Mouse (Mus musculus) cerebellum, adult 11-12 months (tissue): Measurements from ENCODE around the gene Jmy.
"Not testable (repeated sequence)": the region's sequence is repeated elsewhere in the genome, so short reads cannot be mapped to it uniquely, and the experiment has no call there.

ENCODE experiments used
- DNase-seq: peaks from one replicate; pipeline ENCODE4 v3.0.0; 2022

Jmy gene

DNA sequence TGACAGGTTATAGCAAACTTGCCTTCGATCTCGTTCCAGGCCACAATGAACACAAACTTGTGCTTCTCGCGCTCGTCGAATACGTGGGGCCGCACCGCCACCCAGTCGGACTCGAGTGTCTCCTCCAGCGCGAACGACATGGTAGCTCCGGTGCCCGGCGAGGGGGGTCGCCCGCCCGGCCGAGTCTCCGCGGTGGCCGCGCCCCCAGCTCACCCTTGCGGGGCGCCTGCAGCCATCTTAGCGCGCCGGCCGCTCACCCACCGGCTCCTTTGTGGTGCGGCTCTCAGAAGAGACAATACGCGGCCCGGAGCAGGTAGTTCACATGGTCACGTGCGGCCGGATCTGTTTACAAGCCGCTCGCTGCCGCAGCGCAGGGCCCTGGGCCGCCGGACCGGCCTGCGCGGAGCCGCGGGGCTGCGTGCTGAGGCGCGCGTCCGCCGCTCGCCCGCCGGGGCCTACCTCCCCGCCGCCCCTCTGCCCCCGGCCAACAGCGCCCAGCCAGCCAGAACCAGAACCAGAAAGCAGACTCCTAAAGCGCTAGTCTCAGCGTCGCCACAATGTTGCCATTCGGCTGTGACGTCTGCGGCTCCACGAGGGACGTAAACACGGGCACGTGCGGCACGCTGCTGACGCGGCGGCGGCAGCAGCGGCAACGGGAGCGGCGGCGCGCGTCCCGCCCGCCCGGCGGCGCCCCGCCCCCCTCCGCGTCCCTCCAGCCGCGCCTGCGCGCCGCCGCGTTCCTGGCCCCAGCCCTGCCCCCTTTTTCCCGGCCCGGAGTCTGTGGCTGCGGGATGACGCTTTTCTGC, at the start of gene Jmy:
Gene Jmy (minus strand): TSS at position 642 of the 806 bp plus-strand sequence.
- peak; percentile 87 for DNase-seq

DNA sequence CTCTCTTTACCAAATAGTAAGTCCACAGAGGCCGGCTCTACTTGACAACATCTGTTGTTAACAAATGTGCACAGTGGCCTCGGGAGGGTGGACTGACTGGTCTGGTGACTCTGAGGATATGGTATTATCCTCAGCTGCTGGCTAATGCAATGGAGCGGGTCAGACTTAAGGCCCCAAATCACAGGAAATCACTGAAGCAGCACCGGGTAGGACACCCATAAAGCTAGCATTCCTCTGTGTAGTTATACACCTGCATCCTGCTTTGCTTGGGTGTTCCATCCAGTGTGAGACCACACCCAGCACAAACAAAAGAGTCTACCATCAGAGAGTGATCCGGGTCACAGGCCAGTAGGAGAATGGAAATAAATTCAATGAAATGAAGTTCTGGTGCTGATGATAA, 48.0 kb upstream of the Jmy start:
- no peak for DNase-seq

DNA sequence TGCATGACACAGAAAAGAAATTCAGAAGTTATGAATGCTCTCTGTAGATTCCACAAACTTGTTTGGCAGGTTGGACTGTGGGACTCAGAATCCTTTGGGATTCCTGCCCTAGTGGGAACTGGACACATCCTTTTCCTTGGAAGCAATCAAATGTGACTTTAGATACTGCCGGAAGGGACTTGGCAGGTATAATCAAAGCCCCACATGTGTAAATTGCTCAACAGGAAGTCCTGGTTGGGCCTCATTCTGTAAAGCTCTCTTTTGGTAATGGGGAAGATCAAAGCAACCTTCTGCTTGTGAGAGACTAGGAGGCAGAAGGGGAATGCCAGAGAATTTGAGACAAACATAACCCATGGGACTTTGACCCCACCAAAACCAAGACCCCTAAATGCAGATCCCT, 46.4 kb upstream of the Jmy start:
- DNase-seq, result no peak

DNA sequence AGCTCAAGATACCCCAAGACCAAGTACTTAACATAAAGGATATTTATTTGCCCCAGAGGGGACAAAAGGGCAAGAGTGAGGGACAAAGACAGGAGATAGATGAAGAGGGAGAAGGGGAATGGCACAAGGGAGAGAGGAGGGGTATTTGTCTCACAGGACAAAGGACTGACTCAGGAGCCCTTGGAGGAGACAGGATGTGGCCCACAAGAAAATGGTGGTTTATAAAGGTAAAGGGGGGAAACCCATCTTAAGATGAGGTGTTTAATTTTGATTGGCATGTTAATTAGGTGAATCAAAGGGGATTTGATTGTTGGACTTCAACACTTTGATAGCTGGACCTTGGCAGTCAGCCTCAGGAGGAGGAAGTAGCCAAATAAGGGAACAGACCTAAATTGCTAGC, 44.7 kb upstream of the Jmy start:
- no peak for DNase-seq

DNA sequence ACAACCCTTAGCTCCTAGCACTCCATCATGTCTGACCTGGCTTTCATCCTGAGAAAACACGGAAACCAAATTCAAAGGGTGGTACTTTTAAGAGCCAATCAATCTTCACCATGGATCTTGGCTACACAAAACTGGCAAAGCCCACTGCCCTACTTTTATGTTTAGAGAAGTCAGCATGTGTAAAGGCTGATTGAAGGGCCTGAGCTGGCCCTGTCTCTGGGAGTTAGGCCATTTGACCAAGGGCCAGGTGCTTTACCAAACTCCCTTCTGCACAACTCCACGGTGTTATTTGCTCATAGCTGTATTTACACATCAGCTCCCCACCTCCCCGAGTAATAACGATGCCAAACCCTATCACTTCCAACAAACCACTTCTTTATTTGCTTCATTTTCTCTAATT, 39.7 kb upstream of the Jmy start:
- DNase-seq, result no peak

DNA sequence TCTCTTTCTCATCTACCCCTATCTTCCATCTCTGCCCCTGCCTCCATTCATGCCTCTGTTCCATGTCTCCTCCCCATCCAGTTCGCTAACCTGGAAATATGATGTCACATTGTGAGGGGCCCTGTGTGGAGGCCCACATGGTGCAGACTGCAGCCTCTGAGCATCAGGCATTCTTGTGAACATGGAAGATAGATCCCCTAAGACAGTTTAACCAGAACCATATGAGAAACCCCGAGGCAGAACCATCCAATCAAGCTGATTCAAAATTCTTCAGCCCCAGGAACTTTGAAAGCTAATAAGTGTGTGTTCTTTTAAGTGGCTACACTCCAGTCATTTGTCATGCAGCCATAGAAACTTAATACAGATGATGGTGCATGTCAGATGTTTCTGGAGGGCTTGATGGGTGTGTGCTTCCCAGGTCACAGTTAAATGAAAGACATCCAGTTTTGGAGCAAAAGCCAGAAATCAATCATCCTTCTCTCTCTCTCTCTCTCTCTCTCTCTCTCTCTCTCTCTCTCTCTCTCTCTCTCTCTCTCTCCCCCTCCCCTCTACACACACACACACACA, 19.2 kb upstream of the Jmy start:
- DNase-seq, result no peak

DNA sequence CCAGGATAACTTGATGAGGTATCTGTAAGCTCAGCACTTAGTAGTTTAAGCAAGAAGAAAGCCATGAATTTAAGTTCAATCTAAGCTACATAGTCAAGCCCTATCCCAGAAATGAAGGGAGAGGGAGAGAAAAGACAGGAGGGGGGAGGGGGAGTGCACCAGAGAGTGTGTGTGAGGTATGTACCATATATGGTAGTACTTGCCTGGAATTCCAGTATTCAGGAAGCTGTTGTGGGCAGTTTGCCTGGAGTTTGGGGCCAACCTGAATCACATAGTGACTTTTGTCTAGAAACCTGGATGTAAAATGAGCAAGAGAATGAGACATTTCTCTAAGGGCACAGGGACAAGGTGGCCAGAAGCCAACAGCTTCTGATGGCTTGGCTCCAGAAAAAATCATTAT, 17.6 kb upstream of the Jmy start:
- DNase-seq, result no peak

DNA sequence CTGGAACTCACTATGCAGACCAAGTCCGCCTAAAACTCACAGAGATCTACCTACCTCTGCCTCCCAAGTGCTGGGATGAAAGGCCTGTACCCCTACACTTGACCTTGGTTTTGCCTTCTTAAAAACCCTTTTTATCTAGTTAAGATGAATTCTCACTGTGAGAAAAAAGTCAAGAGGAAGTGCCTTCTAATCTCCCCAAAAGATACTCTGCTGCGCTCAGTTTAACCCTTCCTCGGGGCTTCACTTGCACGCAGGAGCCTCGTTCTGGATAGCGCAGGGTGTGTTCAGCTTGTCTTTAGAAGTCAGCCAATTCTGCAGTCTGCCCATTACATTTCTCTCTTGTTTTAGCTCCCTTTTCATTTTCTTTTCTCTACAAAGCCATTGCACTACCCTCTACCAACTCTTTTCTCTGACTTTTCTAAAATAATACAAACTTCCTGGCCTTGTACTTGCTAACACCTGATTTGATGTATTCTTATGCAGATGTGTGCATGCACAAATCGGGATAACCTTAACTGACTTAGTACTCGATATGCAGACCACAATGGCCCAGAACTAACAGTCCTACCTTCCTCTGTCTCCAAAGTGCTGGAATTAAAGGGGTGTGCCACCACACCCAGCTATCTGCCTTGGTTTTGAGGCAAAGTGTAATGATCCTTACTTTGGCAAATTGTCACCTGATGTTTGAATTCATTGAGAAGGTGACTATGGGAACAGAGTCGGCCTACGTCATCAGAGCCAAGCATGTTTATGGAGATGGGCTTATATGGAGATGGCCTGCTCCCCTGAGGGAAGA, 14.6 kb upstream of the Jmy start:
- DNase-seq, result no peak

DNA sequence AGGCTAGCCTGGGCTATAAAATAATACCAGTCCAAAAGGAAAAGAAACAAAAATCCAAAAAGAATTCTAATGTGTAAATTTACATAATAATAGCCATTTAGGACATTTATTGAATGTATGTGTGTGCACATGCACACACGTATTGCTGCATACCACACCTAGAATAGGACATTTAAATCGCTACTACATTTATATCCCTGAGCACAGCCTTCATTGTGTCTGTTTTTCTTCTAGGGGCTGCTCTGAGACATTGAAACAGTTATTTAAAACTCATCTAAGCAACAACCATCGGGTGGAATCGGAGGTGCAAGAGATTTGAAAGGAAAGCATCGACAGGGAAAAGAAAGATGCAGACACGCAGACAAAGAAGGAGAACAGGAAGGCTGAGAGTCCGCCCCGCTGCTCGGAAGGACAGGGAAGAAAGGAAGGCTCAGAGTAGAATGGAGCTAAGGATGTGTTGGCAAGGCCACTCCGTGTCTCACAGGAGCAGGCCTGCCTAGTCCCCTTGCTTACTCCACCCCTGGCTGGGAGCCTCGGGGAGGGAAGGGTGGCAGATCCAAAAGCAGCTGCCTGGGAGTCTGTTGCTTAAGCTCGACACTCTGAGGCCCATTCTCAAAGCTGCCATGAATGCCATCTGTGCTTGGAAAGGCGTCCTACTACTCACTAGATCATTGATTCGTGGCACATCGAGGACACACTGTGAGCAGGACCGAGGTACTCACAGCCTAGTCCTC, 11.0 kb upstream of the Jmy start:
- no peak for DNase-seq

DNA sequence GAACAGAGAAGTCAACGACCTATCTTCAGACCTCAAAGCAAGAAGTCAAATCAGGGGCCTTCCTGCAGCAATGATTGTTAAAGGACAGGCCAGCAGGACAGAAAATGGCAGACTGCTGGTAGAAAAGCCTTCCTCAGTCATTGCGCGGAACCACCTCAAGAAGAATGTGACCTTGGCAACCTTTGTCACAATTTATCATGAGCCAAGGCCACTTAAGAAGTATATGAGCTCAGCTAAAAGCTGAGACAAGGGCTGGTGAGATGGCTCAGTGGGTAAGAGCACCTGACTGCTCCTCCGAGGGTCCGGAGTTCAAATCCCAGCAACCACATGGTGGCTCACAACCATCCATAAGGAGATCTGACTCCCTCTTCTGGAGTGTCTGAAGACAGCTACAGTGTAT, 7.3 kb upstream of the Jmy start:
- not testable (repeated sequence) for DNase-seq

DNA sequence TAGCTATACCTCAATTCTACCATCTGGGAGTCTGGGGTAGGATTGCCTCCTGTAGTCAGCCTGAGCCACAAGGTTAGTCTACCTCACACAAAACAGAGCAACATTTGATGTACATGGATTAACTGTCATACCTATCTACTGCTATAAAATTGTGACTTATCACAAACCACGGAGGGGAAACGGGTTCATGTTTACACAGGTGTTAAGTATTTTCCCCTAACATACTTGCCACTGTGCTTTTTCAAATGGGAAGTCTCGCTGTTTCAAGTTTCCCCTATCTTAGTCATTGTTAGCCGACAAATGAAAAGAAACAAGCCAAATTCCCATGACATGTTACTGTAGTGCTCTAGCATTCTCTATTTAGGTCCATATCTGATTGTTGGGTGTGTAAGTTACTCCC, 2.1 kb upstream of the Jmy start:
- no peak for DNase-seq

DNA sequence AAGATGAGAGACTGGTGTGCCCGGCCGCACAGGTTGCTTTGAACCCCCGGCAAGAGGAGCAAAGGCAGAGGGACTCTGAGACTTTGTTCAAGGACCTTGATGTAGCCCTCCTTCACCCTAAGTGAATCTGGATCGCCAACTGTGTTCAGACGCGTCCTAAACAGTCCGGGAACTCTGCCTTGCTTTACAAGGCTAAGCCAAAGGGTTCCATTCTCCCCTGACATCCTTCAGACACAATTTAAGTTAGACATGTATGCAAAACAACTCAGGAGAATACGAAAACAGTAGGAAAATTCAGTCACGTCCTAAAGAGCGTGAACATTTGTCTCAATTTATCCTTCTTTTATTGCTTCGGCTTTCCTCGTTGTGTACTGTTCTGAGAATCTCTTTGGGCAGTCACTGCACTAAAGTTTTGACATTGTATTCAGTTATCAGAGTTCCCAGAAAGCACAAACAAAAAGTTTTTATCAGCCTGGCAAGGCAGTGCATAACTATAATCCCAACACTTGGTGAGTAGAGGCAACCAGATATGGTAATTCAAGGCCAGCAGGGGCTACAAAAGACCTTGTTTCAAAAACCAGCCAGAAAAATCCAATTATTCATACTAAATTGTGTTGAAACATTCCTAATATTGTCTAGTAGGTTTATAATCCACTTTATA, 495 bp upstream of the Jmy start:
- DNase-seq, result no peak

DNA sequence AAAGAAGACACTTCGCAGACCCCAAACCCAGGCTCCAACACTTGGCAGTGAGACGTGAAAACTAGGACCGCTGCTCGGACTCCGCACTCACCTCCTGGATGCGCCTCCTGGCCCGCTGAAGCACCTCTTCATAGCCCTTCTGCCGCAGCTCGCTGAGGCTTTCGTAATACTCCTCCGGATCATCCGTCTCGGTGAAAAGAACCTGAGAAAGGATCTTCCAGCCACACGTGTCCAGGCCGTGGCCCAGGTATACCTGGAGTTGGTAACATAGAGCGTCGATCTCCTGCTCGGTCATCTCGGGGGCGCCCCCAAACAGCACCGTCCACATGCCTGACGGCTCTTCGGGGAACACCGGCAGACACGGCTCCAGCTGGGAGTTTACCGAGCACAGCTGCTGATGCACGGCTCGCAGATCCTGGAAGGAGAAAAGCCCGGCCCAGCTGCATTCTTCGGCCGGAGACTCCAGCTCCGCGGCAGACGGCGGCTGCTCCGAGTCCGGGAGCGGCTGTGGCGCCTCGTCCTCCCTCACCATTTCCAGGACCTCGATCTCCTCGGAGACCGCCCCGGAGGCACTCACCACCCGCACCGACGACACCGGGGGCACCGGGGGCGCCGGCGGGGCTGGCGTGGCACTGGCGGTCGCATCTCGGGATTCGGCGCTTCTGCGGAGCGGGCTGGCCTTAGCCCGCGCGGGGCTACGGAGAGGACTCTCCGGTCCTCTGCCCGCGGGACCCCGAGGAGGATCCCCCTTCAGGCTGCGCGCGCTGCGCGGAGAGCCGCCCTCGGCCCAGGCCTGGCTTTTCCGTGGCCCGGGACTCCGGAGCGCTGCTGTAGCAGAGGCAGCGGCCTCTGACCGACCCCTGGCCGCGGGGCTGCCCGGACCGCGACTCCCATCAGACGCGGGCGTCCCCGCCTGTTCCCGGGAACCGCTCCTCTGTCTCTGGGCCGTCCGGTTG, 1.1 kb downstream of the Jmy start:
- peak; percentile 33 for DNase-seq

DNA sequence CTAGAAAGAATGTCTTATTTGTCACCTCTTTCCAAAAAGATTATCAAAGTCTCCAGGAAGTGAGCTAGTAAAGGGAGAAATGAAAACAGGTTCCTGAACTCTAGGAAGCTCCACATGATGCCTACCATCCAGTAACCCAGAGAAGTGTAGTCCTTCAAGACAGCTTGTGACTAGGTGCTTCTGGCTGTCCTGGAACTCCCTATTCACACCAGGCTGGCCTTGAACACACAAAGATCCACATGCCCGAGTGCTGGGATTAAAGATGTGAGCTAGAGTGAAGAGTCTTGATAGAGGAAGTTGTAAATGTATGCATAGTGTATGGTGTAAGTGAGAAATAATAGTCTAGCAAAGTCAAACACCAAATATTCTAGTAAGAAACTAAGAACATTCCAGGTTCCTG, 2.6 kb downstream of the Jmy start:
- no peak for DNase-seq

DNA sequence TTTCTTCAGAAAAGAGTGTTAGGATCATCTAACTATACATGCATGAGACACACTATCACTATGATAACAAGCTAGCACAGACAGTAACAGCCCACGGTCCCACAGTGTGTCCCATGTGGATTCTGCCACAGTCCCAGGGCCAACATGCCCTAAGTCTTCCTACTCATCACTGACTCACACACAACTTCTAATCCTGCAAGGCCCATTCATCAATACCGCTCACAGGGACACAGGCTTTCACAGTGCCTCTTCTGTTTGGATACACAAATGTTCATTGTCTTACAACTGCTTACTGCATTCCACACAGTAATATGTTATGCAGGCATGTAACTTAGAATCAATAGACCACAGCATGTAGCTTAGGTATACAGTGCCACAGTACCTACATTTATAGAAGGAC, 11.1 kb downstream of the Jmy start:
- DNase-seq, result no peak

DNA sequence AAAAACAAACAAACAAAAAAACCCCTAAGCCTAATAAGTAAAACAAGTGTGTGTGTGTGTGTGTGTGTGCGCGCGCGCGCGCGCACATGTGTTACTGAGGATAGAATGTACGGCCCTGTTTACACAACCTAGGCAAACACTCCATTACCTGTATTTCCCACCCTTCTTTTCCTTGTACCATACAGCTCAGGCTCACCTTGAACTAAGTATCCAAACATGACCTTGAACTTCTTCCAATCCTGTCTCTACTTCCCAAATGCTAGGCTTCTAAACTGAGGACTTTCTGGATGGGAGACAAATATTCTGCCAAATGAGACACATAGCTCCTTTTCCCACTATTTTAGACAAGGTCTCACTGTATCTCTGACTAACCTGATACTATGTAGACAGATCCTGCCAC, 11.9 kb downstream of the Jmy start:
- no peak for DNase-seq

DNA sequence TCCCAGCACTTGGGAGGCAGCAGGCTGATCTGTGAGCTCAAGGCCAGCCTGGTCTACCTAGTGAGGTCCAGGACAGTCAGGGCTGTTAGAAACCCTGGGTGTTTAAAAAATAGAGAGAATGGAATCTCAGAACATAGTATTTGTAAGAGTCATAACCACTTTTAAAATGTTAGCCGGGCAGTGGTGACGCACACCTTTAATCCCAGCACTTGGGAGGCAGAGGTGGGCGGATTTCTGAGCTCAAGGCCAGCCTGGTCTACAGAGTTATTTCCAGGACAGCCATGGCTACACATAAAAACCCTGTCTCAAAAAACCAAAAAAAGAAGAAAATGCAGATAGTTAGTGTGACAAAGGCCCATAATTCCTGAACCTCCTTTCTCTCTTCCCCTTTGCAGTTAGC, 15.3 kb downstream of the Jmy start:
- no peak for DNase-seq

DNA sequence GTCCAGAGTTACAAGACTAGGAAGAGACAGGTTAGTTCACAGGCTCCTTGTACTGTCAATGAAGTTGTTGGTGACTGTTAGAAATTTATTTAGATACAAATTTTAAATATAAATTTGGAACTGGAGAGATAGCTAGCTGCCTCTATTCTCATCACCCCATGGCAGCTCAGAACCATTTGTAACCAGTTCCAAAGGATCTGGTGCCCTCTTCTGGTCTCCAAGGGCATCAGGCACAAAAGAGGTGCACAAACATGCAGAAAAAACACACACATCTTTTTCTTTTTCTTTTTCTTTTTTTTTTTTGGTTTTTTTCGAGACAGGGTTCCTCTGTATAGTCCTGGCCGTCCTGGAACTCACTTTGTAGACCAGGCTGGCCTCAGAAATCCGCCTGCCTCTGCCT, 18.5 kb downstream of the Jmy start:
- DNase-seq, result no peak

DNA sequence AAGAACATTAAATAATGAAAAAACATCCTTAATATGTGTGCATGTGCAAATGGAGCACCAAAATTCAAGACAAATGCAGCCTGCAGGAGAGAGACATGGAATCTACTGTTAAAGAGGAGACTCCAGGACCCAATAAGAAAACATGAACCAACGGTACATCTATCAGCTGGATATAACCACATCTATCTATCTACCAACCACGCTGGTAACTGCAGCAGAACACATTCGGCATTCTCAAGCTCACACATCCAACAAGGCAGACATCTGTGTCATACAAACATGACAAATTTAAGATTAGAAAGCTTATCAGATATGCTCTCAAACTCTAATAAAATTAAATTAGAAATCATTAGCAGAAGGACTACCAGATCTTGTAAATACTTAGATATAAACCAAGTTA, 21.3 kb downstream of the Jmy start:
- no peak for DNase-seq

DNA sequence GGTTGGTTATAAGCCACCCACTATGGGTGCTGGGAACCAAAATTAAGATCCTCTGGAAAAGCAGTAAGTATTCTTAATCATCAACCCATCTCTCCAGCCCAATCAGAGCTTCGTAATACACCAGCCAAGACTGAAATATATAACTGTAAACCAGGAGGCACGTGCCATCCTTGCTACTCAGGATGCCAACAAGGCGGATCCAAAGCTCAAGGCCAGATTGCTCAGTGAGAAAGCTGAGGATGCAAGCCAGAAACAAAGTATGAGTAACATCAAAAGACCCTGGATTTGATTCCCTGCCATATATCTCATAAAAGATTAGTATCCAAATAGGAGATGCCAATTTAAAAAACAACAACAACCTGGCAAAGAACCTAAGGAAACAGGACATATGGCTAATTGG, 31.3 kb downstream of the Jmy start:
- no peak for DNase-seq

DNA sequence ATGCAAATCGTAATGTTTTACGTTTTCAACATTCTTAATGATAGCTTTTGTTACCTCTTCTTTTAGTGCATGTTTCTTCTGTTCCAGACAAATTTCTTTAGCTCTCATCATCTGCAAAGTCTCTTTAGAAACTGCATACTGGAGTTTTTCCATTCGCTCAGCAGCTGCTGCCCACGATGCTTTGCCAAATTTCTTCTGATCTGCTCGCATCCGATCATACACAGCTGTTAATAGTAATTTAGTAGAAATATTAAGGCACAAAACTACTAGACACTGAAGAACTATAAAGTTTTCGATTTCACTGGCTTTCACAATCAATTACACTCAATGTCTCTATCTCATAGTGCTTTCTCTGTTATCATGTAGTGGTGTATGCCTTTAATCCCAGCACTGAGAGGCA, 40.0 kb downstream of the Jmy start:
- no peak for DNase-seq

DNA sequence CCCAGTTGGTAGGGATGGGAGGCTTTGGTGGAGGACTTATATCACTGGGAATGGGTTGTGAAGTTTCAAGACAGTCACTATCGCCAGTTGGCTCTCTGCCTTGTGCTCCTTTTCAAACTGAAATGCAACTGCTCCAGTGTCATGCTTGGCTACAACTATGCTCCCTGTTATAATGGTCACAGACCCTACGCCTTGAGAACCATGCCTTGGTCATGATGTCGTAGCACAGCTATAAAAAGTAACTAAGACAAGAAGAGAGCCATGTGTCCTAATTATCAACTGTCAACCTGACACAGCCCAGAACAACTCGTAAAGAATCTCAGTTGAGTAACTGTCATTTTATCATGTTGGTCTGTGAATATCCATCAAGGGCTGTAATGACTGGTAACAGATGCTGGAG, 41.0 kb downstream of the Jmy start:
- no peak for DNase-seq
